Mouse (Mus musculus) spleen, adult 2 months (tissue): ENCODE measurements around the gene Rnf212b.

Experiments
- CTCF ChIP-seq: fragments of 200-500 bp; IDR thresholded peaks from 2 replicates; pipeline ENCODE4 v1.5.1; 2011; ENCODE audit warnings: mild to moderate bottlenecking, inconsistent platforms; ENCODE audit not compliant: insufficient read depth, insufficient read length, insufficient replicate concordance; ENCODE audit errors: extremely low read depth
- POLR2A ChIP-seq: fragments of 200-500 bp; IDR thresholded peaks from 2 replicates; pipeline ENCODE4 v1.6.1; 2011; ENCODE audit warnings: low read depth, low read length, inconsistent platforms

- no peak for TF ChIP-seq CTCF
- TF ChIP-seq POLR2A = no peak
Observed at GRCm38 (mm10) chr14:54806124-54806523, 7.8 kb upstream of the Rnf212b start.
